Mouse (Mus musculus) lung, embryonic 14.5 days (tissue): Measurements from ENCODE around the gene Slc9a1. TPM values are rescaled to one million over a fixed set of nuclear protein-coding genes. Genes with fewer than 3 reads are reported as not detected.

ENCODE experiments used
- ATAC-seq: fragments of 200-750 bp; cut with Nextera tagmentation; 2 replicates; pipeline ENCODE4 v1.8.0; 2017; ENCODE audit warnings: mild to moderate bottlenecking, moderate TSS enrichment, moderate library complexity; ENCODE audit not compliant: insufficient read depth
- DNase-seq: peaks from one replicate; pipeline ENCODE4 v3.0.0-alpha.2; 2015
- H3K27ac ChIP-seq: fragments of 300-500 bp; sonication (generic); 2 replicates; pipeline ENCODE4 v1.5.1; 2014; ENCODE audit warnings: low read depth, mild to moderate bottlenecking, moderate library complexity
- H3K27me3 ChIP-seq: fragments of 300-500 bp; sonication (generic); 2 replicates; pipeline ENCODE4 v1.6.1; 2014; ENCODE audit warnings: low read length, control low read depth; ENCODE audit not compliant: insufficient read depth
- H3K36me3 ChIP-seq: fragments of 300-500 bp; sonication (generic); 2 replicates; pipeline ENCODE4 v1.6.1; 2014; ENCODE audit warnings: control low read depth; ENCODE audit not compliant: insufficient read depth
- H3K4me1 ChIP-seq: fragments of 300-500 bp; sonication (generic); 2 replicates; pipeline ENCODE4 v1.6.1; 2014; ENCODE audit warnings: antibody characterized with exemption, control low read depth; ENCODE audit not compliant: insufficient read depth
- H3K4me2 ChIP-seq: fragments of 300-500 bp; sonication (generic); 2 replicates; pipeline ENCODE4 v1.6.1; 2014; ENCODE audit warnings: mild to moderate bottlenecking
- H3K4me3 ChIP-seq: fragments of 300-500 bp; sonication (generic); 2 replicates; pipeline ENCODE4 v1.5.1; 2014; ENCODE audit warnings: low read depth, low read length
- H3K9ac ChIP-seq: fragments of 300-500 bp; sonication (generic); 2 replicates; pipeline ENCODE4 v1.6.1; 2014
- H3K9me3 ChIP-seq: fragments of 300-500 bp; sonication (generic); 2 replicates; pipeline ENCODE4 v1.6.1; 2016; ENCODE audit warnings: low read depth, low read length, control low read depth
- CTCF ChIP-seq: IDR thresholded peaks from 2 replicates; pipeline ENCODE4 v1.5.1; 2016; ENCODE audit warnings: antibody characterized with exemption, low read depth
- WGBS: fragments of 180-500 bp; shearing (Covaris S2); extraction: QIAGEN DNeasy Blood & Tissue Kit; methylation state at CpG from one replicate; pipeline ENCODE4 v1.1.7; 2014; 5-methylcytosine and 5-hydroxymethylcytosine counted together
- polyA plus RNA-seq: library from polyadenylated mRNA; unstranded; fragments of >200 nt; fragmentation: Nextera tagmentation; extraction: Ambion mirVana; gene quantifications from 2 replicates; pipeline ENCODE4 v1.2.1, GENCODE M21; 2014

Gene Slc9a1
- polyA plus RNA-seq, 1 experiment from 2014 or later: 8.7 TPM

DNA sequence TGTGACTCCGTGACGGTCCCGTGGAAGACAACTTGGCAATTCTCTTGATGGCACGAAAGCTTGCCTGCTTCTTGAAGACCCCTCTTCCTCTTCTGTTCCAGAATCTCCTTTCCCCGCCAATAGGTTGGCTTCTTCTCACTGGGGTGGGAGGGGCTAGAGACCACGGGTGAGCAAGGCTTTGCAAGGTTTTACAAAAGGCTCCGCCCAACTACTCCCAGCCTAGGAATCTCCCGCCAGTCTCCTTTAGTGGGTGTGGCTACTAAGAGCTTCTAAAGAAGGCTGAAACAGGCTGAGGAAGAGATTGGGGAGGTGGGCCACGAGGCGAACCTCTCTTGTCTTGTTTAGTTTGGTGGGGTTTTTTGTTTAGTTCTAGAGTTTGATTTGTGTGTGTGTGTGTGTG, 16.7 kb upstream of the Slc9a1 start:
- no peak for ATAC-seq
- WGBS: 69% methylated on average over 10 of the region's 10 CpGs

DNA sequence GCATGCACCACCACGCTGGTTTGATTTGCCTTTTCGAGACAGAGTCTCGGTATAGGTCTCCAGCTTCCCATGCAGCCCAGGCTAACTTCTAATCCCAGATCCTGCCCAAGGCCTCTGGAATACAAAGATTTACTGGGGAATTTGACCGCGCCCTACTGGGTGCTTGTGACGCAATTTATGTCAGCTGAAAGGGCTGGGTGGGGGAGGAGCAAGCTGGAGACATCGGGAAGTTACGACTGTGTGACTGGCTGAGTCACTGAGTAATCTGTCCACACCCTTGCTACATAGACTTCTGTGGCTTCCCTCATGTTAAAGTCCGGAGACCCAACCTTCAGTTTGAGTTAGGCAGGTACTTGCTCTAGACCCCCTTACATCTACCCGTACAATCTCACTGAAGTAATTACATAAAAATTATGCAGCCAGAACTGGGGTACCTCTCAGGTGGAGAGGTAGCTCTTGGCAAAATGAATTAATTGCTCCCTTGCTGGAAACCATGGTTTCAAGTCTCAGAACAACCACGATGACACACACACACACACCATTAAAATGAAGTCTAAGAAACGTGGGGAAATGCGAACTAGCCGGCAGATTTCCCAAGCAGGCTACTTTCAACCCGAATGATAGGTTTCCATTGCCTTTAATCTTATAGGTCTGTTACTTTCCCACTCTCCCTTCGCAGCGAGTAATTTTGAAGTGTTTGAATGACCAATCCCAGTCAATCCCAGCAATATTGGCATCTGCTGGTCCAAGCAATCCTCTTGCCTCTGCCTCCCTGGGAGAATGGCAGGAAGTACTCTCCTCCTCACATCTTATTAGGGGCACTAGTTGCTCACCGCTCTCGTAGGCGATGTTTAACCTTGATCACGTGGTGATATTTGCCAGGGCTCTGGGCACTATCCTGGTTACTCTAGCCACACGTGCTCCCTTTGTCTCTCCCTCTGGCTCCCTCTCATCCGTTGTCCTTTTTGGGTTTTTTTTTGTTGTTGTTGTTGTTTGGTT, 15.8 kb upstream of the Slc9a1 start, which contains the start of gene Wdtc1:
Gene Wdtc1, minus strand, starts transcription at position 115 of the 999 bp plus-strand sequence.
- Histone ChIP-seq H3K4me3 (no peak within 1 kb of the TSS), H3K27me3 (no peaks in the 10 kb centered on the region), H3K36me3 (no peaks in the 10 kb centered on the region), H3K9ac (no peak within 1 kb of the TSS), H3K4me2 (no peak within 1 kb of the TSS), H3K27ac (no peak within 1 kb of the TSS), H3K4me1 (no peaks in the 10 kb centered on the region), H3K9me3 (no peaks in the 10 kb centered on the region)
- TF ChIP-seq CTCF: no peak
- ATAC-seq (no peak), DNase-seq (no peak)
- WGBS: 80% methylated on average over 23 of the region's 23 CpGs

More for the DNA sequence above, 16.7 kb upstream of the Slc9a1 start:
- Histone ChIP-seq H3K36me3 (no peaks in the 10 kb centered on the region), H3K9me3 (no peaks in the 10 kb centered on the region), H3K4me1 (no peaks in the 10 kb centered on the region), H3K27me3 (no peaks in the 10 kb centered on the region), H3K9ac (no peak overlapping the region), H3K4me2 (no peak overlapping the region), H3K27ac (no peak overlapping the region), H3K4me3 (no peak overlapping the region)
- no peak for DNase-seq
- no peak for TF ChIP-seq CTCF

DNA sequence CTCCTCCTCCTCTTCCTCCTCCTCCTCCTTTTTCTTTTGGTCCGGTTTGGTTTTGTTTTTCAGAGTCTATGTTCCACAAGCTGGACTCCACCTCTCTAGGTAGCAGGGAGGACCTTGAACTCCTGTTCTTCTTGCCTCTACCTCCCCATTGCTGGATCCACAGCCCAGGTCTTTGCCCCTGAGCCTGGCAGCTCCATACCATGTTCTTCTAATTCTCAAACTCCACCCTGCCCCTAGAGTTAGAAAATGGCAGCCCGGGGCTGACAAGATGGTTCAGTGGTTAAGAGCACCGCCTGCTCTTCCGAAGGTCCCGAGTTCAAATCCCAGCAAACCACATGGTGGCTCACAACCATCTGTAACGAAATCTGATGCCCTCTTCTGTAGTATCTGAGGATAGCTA, 14.9 kb upstream of the Slc9a1 start:
- H3K4me1 ChIP-seq: no peaks in the 10 kb centered on the region
- no peak overlapping the region for H3K9ac ChIP-seq
- H3K36me3 ChIP-seq: no peaks in the 10 kb centered on the region
- H3K4me2 ChIP-seq: no peak overlapping the region
- 89% methylated on average over 6 of the region's 6 CpGs for WGBS
- no peaks in the 10 kb centered on the region for H3K9me3 ChIP-seq
- H3K27ac ChIP-seq: no peak overlapping the region
- ATAC-seq (no peak), DNase-seq (no peak)
- no peaks in the 10 kb centered on the region for H3K27me3 ChIP-seq
- no peak for TF ChIP-seq CTCF
- H3K4me3 ChIP-seq: no peak overlapping the region

DNA sequence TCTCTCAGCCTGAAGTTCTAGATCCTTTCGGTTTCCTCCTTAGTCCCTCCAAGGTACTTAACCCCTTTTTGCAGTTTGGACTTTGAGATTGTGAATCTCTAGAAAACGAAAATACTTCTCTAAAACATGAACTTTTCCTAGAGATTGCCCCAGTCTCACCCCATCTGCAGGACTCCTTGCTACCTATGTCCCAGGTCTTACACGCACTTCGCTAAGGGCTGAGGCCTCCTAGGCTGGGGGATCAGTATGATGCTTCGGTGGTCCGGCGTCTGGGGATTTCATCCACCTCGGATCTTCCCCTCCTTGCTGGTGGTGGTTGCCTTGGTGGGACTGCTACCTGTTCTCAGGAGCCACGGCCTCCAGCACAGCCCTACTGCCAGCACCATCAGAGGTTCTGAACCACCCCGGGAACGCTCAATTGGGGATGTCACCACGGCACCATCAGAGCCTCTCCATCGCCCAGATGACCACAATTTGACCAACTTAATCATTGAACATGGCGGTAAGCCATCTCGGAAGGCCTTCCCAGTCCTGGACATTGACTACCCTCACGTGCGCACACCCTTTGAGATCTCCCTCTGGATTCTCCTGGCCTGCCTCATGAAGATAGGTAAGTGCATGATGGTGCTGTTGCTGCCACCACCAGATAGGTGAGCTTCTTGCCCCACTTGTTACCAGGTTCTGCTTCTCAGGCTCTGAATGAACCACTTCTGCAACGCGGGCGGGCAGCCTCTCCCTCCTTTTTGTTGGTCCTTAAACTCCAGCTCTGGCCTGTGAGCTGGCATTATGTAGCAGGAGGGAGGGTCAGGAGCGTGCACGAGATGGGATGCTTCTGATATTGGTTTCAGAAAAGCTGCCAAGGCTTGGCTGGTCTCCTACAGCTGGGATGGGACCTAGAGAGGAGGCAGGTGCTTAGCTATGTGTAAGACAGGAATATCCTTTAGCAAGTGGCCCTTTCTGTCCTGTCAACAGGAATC, 1.1 kb downstream of the Slc9a1 start:
- Histone ChIP-seq H3K27me3 (no peaks in the 10 kb centered on the region), H3K27ac (peak overlapping the region; percentile 83; the same call in 1 of the 2 replicates), H3K9me3 (no peaks in the 10 kb centered on the region), H3K9ac (peak overlapping the region; percentile 90), H3K4me1 (peaks cover 29% of the 10 kb centered on the region), H3K4me2 (peak overlapping the region; percentile 78), H3K36me3 (no peaks in the 10 kb centered on the region; the same call in 1 of the 2 replicates), H3K4me3 (peak overlapping the region; percentile 90)
- DNase-seq (no peak), ATAC-seq (no peak)
- no peak for TF ChIP-seq CTCF
- 60% methylated on average over 22 of the region's 22 CpGs for WGBS

DNA sequence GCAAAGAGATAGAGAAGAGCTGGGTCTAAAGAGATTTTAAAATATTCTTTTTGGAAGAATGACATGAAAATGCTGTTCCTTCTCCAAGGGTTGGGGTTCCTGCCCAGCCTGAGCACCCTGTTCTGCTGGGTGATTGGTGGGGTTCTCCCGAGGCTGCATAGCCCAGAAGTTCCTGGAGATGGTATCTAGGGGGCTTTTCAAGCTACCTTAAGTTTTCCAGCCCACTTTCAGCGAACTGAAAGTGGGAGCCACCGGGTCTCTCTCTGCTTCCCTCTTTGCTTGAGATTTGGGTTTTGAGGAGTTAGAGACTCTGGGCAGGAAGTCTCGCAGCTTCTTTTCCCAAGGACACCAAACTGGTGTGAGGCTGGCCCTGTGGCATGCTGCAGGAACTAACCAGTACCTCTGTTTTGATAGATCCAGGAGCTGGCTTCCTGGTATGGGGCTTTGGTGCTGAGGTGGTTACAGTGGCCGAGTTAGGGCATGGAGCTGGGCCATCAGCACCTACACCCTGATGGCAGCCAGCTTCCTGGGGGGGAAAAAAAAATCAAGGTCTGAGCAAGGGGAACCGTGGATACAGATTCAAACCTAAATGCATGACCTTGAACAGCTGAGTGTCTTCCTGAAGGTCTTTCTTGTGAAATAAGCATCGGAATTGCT, 2.2 kb downstream of the Slc9a1 start:
- no peak for TF ChIP-seq CTCF
- Histone ChIP-seq H3K27ac (no peak overlapping the region), H3K4me3 (peak overlapping the region; percentile 90), H3K9me3 (no peaks in the 10 kb centered on the region), H3K9ac (peak overlapping the region; percentile 90), H3K27me3 (no peaks in the 10 kb centered on the region), H3K36me3 (no peaks in the 10 kb centered on the region; the same call in 1 of the 2 replicates), H3K4me1 (peaks cover 29% of the 10 kb centered on the region), H3K4me2 (peak overlapping the region; percentile 78)
- WGBS: 54% methylated on average over 7 of the region's 7 CpGs
- ATAC-seq (no peak), DNase-seq (no peak)

- H3K27ac ChIP-seq: no peak overlapping the region
- DNase-seq: no peak
Measured at GRCm38 (mm10) chr4:133372278-133372665, 2.8 kb downstream of the Slc9a1 start.

More at GRCm38 (mm10) chr4:133372278-133372665, 2.8 kb downstream of the Slc9a1 start:
- H3K4me3 ChIP-seq: peak overlapping the region; percentile 90
- no peaks in the 10 kb centered on the region; the same call in 1 of the 2 replicates for H3K36me3 ChIP-seq
- 53% methylated on average over 6 of the region's 6 CpGs for WGBS
- H3K27me3 ChIP-seq: no peaks in the 10 kb centered on the region
- no peak for ATAC-seq
- peak overlapping the region; percentile 90 for H3K9ac ChIP-seq
- no peaks in the 10 kb centered on the region for H3K9me3 ChIP-seq
- H3K4me1 ChIP-seq: peaks cover 29% of the 10 kb centered on the region
- H3K4me2 ChIP-seq: peak overlapping the region; percentile 78
- no peak for TF ChIP-seq CTCF
